Mouse (Mus musculus) forebrain, embryonic 10.5 days (tissue): Measurements from ENCODE around the gene Pcgf2. TPM values are rescaled to one million over a fixed set of nuclear protein-coding genes. Genes with fewer than 3 reads are reported as not detected.
"Not testable (repeated sequence)": the region's sequence is repeated elsewhere in the genome, so short reads cannot be mapped to it uniquely, and the experiment has no call there.

Experiments used
- DNase-seq: peaks from one replicate; pipeline ENCODE4 v3.0.0-alpha.2; 2017; ENCODE audit warnings: low spot score; ENCODE audit errors: extremely low spot score
- H3K27ac ChIP-seq: fragments of 300-500 bp; sonication (generic); 2 replicates; pipeline ENCODE4 v1.5.1; 2016; ENCODE audit warnings: mild to moderate bottlenecking
- H3K27me3 ChIP-seq: fragments of 300-500 bp; sonication (generic); 2 replicates; pipeline ENCODE4 v1.6.1; 2016; ENCODE audit warnings: mild to moderate bottlenecking; ENCODE audit not compliant: poor library complexity, severe bottlenecking
- H3K36me3 ChIP-seq: fragments of 300-500 bp; sonication (generic); replicated peaks from 2 replicates; pipeline ENCODE4 v1.6.1; 2016; ENCODE audit warnings: mild to moderate bottlenecking, moderate library complexity
- H3K4me1 ChIP-seq: fragments of 300-500 bp; sonication (generic); 2 replicates; pipeline ENCODE4 v1.6.1; 2016
- H3K4me3 ChIP-seq: fragments of 300-500 bp; sonication (generic); 2 replicates; pipeline ENCODE4 v1.5.1; 2016; ENCODE audit warnings: mild to moderate bottlenecking, moderate library complexity
- H3K9me3 ChIP-seq: fragments of 300-500 bp; sonication (generic); 2 replicates; pipeline ENCODE4 v1.6.1; 2016; ENCODE audit warnings: mild to moderate bottlenecking, moderate library complexity
- WGBS: fragments of 180-500 bp; shearing (Covaris S2); methylation state at CpG from one replicate; pipeline ENCODE4 v1.1.7; 2016; 5-methylcytosine and 5-hydroxymethylcytosine counted together
- polyA plus RNA-seq: library from polyadenylated mRNA; unstranded; fragments of >200 nt; fragmentation: Nextera tagmentation; extraction: Ambion mirVana; gene quantifications from 2 replicates; pipeline ENCODE4 v1.2.1, GENCODE M21; 2016

The Pcgf2 gene
- polyA plus RNA-seq, 1 experiment from 2014 or later = 18.4 TPM

DNA sequence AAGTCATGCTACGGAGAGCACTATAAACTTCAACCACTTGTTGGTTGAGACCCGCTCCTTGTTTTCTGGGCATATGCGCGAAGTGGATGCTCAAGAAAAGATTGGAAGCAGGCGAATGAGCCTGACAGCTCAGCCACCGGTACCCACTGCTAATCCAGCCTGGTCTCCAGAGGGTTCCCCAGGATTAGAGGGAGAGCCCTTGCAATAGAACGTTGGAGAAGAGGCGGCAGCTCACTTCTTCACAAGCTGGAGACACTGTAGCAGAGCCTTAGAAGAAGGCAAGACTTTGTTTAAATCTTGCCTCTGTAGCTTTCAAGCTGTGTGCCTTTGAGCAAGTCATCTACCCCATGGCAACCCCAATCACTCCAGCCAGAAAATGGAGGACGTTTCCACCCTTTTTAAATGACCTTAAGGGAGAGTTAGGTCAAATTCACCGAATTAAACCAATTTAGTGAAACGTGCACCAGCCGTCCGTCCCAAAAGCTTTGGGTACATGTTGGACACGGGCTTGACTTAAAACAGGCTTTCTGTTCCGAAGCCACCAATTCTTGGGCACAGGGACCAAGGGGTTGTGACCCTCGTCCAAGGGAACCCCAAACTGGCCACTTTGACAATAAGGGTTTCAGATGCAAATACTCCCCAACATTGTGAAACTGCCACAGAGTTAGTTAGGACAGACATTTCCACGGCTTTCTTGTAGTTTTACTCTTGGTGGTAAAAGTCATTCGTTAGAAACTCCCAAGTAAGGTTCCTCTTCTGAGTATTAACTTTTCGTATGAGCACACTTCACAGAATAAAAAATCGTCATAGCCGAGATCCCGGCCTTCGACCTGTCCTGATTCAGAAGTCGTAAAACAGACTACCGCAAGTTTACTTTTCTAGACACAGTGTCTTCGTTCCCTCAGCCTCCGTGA, 39.3 kb downstream of the Pcgf2 start:
- Histone ChIP-seq H3K36me3 (peaks cover 12% of the 10 kb centered on the region), H3K4me1 (peaks cover 77% of the 10 kb centered on the region), H3K4me3 (peak overlapping the region; percentile 94), H3K9me3 (peaks cover 4% of the 10 kb centered on the region; the same call in 1 of the 2 replicates), H3K27me3 (peaks cover 42% of the 10 kb centered on the region), H3K27ac (peak overlapping the region; percentile 97)
- 3% methylated on average over 27 of the region's 27 CpGs for WGBS
- no peak for DNase-seq

DNA sequence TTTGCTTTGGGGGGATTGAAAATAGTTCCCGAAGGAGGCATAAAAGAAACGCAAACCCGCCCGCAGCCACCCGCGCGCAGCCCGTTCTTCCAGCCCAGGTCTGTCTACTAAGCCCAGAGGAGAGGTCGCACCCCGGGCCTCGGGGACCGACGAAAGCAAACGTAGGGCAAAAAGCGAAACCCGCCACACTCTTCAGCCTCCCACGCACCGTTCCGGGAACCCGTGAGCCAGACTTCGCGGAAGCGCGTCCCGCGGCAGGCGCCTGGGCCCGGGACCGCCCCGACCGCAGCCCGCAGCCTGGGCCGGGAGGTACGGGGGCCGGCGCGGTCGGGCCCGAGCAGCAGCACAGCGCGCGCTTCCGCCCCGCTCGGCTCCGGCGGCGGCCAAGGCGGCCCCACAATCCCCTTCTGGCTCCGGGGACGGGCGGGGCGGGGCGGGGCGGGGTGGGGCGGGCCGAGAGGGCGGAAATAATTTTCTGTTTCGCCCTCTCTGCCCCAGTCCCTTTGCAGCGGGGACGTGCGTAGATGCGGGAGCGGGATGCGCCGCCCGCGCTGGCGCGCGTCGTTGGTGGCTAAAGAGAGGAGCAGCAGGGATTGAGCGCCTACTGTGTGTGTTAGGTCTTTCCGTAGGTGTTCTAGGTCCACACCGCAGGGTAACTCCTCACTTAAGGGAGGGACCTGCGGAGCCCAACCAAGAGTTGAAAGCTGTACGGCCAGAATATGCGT, 40.1 kb downstream of the Pcgf2 start:
- Histone ChIP-seq H3K4me1 (peaks cover 73% of the 10 kb centered on the region), H3K4me3 (peak overlapping the region; percentile 94), H3K27ac (peak overlapping the region; percentile 97), H3K9me3 (no peaks in the 10 kb centered on the region), H3K27me3 (peaks cover 42% of the 10 kb centered on the region), H3K36me3 (peaks cover 4% of the 10 kb centered on the region)
- DNase-seq = peak; percentile 79
- WGBS = under 1% methylated on average over 78 of the region's 78 CpGs

- 14% methylated on average over 13 of the region's 13 CpGs for WGBS
- H3K36me3 ChIP-seq = no peaks in the 10 kb centered on the region
- peaks cover 66% of the 10 kb centered on the region for H3K4me1 ChIP-seq
- no peaks in the 10 kb centered on the region for H3K9me3 ChIP-seq
- DNase-seq = no peak
- H3K27me3 ChIP-seq = peaks cover 42% of the 10 kb centered on the region
- H3K27ac ChIP-seq = peak overlapping the region; percentile 97
- H3K4me3 ChIP-seq = peak overlapping the region; percentile 94
Measured at GRCm38 (mm10) chr11:97659267-97659989, 40.9 kb downstream of the Pcgf2 start.

GRCm38 (mm10) chr11:97658751-97659266, 41.5 kb downstream of the Pcgf2 start:
- DNase-seq = no peak
- 71% methylated on average over 11 of the region's 11 CpGs for WGBS
- Histone ChIP-seq H3K27ac (no peak overlapping the region), H3K9me3 (no peaks in the 10 kb centered on the region), H3K36me3 (no peaks in the 10 kb centered on the region), H3K27me3 (peaks cover 42% of the 10 kb centered on the region), H3K4me3 (peak overlapping the region; percentile 94), H3K4me1 (peaks cover 60% of the 10 kb centered on the region)

DNA sequence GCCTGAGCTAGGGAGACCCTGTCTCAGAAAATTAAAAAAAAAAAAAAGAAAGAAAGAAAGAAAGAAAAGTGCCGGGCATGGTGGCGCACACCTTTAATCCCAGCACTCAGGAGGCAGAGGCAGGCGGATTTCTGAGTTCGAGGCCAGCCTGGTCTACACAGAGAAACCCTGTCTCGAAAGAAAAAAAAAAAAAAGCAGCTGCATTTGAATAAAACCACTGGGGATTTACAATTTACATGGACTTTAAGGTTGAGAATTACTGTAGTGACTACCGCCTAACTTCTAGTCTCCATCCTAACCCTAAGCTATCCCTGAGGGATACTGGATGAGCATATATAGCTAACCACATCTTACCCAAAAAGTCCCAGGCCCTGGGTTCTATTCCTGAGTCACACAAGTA, 42.3 kb downstream of the Pcgf2 start:
- DNase-seq, H3K27ac ChIP-seq, H3K4me3 ChIP-seq, H3K36me3 ChIP-seq, H3K9me3 ChIP-seq: not testable (repeated sequence)
- H3K27me3 ChIP-seq = peaks cover 42% of the 10 kb centered on the region
- H3K4me1 ChIP-seq = peaks cover 55% of the 10 kb centered on the region
- 93% methylated on average over 6 of the region's 6 CpGs for WGBS

DNA sequence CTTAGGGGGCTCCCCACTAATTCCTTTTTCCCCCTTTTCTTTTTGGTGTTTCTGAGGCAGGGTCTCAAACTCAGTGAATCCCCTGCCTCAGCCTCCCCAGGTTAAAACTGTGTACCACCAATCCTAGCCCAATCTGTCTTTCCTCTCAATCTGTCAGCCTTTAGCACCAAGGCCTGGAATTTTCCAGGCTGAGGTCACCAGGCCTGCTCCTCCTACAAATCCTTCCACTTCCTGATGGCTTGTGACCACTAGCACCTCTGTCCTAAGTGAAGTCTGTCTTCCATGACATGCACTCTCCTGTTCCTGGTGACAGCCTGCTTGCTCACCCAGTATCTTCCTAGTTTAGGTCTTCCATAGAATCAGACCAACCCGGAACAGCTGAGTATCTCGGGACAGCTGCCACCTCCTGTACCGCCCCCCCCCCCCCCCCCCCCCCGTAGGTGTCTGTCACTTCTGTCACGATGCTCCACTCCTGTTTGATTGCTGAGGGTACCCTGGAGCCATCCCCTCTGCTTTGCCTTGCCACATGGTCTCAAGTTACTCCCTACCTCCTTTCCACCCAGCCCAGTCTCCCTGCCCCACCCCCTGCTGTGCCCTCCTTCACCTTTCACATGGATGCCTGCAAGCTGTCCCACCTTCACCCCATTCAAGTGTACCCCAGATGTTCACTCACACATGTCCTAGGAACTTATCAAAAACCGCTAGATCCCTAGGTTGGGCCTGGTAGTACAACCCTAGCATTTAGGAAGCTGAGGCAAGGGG, 42.9 kb downstream of the Pcgf2 start:
- DNase-seq = no peak
- Histone ChIP-seq H3K4me1 (peaks cover 50% of the 10 kb centered on the region), H3K36me3 (no peaks in the 10 kb centered on the region), H3K4me3 (no peak overlapping the region), H3K27me3 (peaks cover 40% of the 10 kb centered on the region), H3K27ac (no peak overlapping the region), H3K9me3 (0 out of 2 replicates have a peak, but pooled peaks cover 4% of the 10 kb centered on the region)
- WGBS = 54% methylated on average over 5 of the region's 6 CpGs

DNA sequence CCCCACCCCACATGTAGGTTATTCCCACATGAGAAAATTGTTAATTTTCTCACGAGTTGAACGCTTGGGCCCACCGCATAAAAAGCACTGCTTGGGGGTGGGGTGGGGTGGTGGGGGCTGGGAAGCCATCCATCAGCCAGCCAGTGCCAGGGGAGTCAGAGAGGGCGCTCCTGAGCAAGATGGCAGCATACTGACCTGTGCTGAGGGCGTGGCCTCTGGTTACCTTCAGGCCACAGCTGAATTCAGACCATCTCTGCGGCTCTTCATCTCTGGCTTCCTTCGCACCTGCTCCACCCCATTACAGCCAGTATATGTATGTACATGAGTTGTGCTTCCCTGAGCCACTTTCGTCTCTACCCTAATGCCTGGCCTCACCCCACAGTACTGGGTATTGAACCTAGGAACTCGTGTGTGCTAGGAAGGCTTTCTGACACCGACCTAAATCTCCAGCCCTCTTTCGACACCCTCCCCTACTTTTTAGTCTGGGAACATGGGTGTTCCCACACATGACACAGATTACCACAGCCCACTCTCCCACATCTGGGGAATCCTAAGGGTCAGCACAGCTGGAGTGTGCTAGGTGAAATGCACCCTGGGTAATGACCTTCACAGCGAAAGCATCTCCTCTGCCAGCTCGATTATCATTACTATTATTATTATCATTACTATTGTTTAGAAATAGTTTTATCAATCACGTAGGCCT, 43.9 kb downstream of the Pcgf2 start:
- no peak for DNase-seq
- 0 out of 2 replicates have a peak, but pooled peaks cover 4% of the 10 kb centered on the region for H3K9me3 ChIP-seq
- H3K27ac ChIP-seq = no peak overlapping the region
- no peaks in the 10 kb centered on the region for H3K36me3 ChIP-seq
- 74% methylated on average over 14 of the region's 14 CpGs for WGBS
- H3K4me1 ChIP-seq = peaks cover 40% of the 10 kb centered on the region
- no peak overlapping the region for H3K4me3 ChIP-seq
- peaks cover 30% of the 10 kb centered on the region for H3K27me3 ChIP-seq

- H3K27me3 ChIP-seq = peaks cover 21% of the 10 kb centered on the region
- H3K27ac ChIP-seq = no peak overlapping the region
- H3K36me3 ChIP-seq = no peaks in the 10 kb centered on the region
- DNase-seq = no peak
- H3K4me3 ChIP-seq = no peak overlapping the region
- WGBS = 93% methylated on average over 2 of the region's 2 CpGs
- peaks cover 29% of the 10 kb centered on the region for H3K4me1 ChIP-seq
- 0 out of 2 replicates have a peak, but pooled peaks cover 4% of the 10 kb centered on the region for H3K9me3 ChIP-seq
Measured at GRCm38 (mm10) chr11:97654210-97654609, 46.1 kb downstream of the Pcgf2 start.

DNA sequence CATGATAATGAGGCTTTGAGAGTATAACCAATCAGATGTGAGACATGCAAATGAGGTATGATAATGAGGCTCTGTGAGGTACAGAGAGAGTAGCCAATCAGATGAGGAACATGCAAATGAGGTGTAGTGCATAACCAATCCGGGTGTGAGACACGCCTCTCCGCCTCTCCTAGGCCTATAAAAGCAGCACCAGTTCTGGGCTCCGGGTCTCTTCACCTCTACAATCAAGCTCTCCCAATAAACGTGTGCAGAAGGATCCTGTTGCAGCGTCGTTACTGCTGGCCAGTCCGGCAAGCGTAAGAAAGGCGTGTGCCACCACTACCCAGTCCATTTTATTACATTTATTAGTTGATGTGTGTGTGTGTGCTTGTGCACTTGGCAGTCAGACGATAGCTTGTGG, 46.9 kb downstream of the Pcgf2 start:
- not testable (repeated sequence) for H3K27ac ChIP-seq, DNase-seq, H3K9me3 ChIP-seq, H3K4me3 ChIP-seq, H3K36me3 ChIP-seq
- Histone ChIP-seq H3K4me1 (peaks cover 23% of the 10 kb centered on the region), H3K27me3 (peaks cover 12% of the 10 kb centered on the region)
- 92% methylated on average over 11 of the region's 11 CpGs for WGBS

- Histone ChIP-seq H3K27ac (no peak overlapping the region), H3K4me3 (no peak overlapping the region), H3K9me3 (0 out of 2 replicates have a peak, but pooled peaks cover 4% of the 10 kb centered on the region), H3K27me3 (peaks cover 9% of the 10 kb centered on the region; the same call in 1 of the 2 replicates), H3K4me1 (peaks cover 11% of the 10 kb centered on the region), H3K36me3 (no peaks in the 10 kb centered on the region)
- 68% methylated on average over 5 of the region's 5 CpGs for WGBS
- no peak for DNase-seq
Measured at GRCm38 (mm10) chr11:97650341-97650740, 50.0 kb downstream of the Pcgf2 start.

DNA sequence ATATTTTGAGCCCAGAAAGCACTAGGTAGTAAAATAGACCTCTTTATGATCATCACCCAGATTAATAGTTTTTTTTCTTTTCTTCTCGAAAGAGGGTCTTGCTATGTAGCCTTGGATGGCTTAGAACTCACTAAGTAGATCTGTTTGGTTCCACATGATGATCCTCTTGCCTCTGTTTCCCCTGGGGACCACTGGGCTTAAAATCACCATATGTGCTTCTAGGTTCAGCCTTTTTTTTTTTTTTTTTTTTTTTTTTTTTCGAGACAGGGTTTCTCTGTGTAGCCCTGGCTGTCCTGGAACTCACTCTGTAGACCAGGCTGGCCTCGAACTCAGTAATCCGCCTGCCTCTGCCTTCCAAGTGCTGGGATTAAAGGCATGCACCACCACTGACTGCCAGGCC, 51.8 kb downstream of the Pcgf2 start:
- H3K4me3 ChIP-seq, DNase-seq, H3K36me3 ChIP-seq, H3K27me3 ChIP-seq, H3K27ac ChIP-seq, H3K9me3 ChIP-seq: not testable (repeated sequence)
- peaks cover 11% of the 10 kb centered on the region for H3K4me1 ChIP-seq
- WGBS = 93% methylated on average over 3 of the region's 4 CpGs
